Mouse (Mus musculus) bone marrow macrophage, adult 2 months (primary cell): ENCODE results near the gene Nkrf.

Experiments used
- CTCF ChIP-seq: IDR thresholded peaks from 2 replicates; pipeline ENCODE4 v1.5.1; 2012; ENCODE audit warnings: low read depth, mild to moderate bottlenecking, low read length, moderate library complexity
- POLR2A ChIP-seq: IDR thresholded peaks from 2 replicates; pipeline ENCODE4 v1.6.1; 2012; ENCODE audit warnings: mild to moderate bottlenecking, low read depth, low read length, borderline replicate concordance

- TF ChIP-seq CTCF (no peak), POLR2A (no peak)
Measured at GRCm38 (mm10) chrX:36874178-36874696, 28.5 kb downstream of the Nkrf start.
